In the genomic region with DNA sequence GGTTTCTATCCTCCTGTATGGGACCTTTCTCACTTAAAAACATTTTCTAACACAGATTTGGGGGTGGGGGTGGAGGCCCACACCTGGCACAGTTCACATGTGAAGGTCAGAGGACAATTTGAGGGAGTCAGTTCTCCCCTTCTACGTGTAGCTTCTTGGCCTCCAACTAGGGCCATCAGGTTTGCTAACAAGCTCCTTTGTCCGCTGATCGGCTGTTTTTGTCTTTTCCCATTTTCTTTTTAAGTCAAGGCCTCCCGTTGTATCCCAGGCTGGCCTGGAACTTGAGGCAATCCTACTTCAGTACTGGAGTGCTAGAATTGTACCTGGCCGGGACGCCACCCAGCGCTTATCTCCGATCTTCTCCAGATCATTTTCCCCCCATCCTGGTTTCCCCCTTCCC, we compare ENCODE assay signal across 16 mouse cellular contexts. TPM values are rescaled to one million over a fixed set of nuclear protein-coding genes. Genes with fewer than 3 reads are reported as not detected.
DNase-seq lines count a peak whose midpoint lies in the region; ATAC-seq and TF ChIP-seq lines count a peak whose summit lies in the region.
"Had no signal": no experiment of that assay in that cellular context is flagged by ENCODE, and none has a peak within 500 bp of the region (broad histone marks: within the 10 kb centered on the region; RNA-seq: fewer than 3 reads in every experiment).

No protein-coding gene starts in this region.

- WGBS in hindbrain, embryonic 12.5 days = 94% methylated on average over 8 of the region's 8 CpGs
- 93% methylated on average over 8 of the region's 8 CpGs for WGBS in hindbrain, postnatal 0 days
- 96% methylated on average over 8 of the region's 8 CpGs for WGBS in midbrain, embryonic 12.5 days
- WGBS in midbrain, embryonic 14.5 days = 95% methylated on average over 8 of the region's 8 CpGs
- 90% methylated on average over 8 of the region's 8 CpGs for WGBS in forebrain, embryonic 14.5 days

- H3K27me3 ChIP-seq in hindbrain, embryonic 12.5 days = no peaks in the 10 kb centered on the region
- H3K27me3 ChIP-seq in hindbrain, postnatal 0 days (ENCODE audit: insufficient read depth, low read length) = no peaks in the 10 kb centered on the region
- no peaks in the 10 kb centered on the region for H3K27me3 ChIP-seq in midbrain, embryonic 12.5 days
- H3K27me3 ChIP-seq in midbrain, embryonic 14.5 days (ENCODE audit: control insufficient read depth, insufficient read depth, low read length) = no peaks in the 10 kb centered on the region
- no peaks in the 10 kb centered on the region for H3K27me3 ChIP-seq in forebrain, embryonic 14.5 days (replicated peaks; ENCODE audit: control insufficient read depth, insufficient read depth, low read length)
- H3K27me3 ChIP-seq: stomach, embryonic 15.5 days had no signal

- no peak for TF ChIP-seq CTCF in hindbrain, postnatal 0 days (IDR thresholded peaks at IDR 0.05; ENCODE audit: low read depth)

- H3K27ac ChIP-seq in hindbrain, embryonic 12.5 days = no peak overlapping the region
- H3K27ac ChIP-seq in hindbrain, postnatal 0 days = no peak overlapping the region
- no peak overlapping the region for H3K27ac ChIP-seq in midbrain, embryonic 12.5 days (replicated peaks)
- H3K27ac ChIP-seq in midbrain, embryonic 14.5 days (replicated peaks; ENCODE audit: low read depth, low read length) = no peak overlapping the region
- H3K27ac ChIP-seq in forebrain, embryonic 14.5 days (ENCODE audit: low read depth, low read length) = no peak overlapping the region
- H3K27ac ChIP-seq: stomach, embryonic 15.5 days had no signal

- peak overlapping the region; percentile 72; the same call in 1 of the 2 replicates for H3K4me2 ChIP-seq in hindbrain, embryonic 12.5 days (replicated peaks)
- H3K4me2 ChIP-seq in hindbrain, postnatal 0 days (ENCODE audit: low read depth, low read length) = no peak overlapping the region
- peak overlapping the region; percentile 80 for H3K4me2 ChIP-seq in midbrain, embryonic 12.5 days (replicated peaks)
- H3K4me2 ChIP-seq in midbrain, embryonic 14.5 days (ENCODE audit: low read length) = no peak overlapping the region
- peak overlapping the region; percentile 67; the same call in 1 of the 2 replicates for H3K4me2 ChIP-seq in forebrain, embryonic 14.5 days (ENCODE audit: low read length)

- no peaks in the 10 kb centered on the region for H3K9me3 ChIP-seq in hindbrain, embryonic 12.5 days (replicated peaks)
- H3K9me3 ChIP-seq in hindbrain, postnatal 0 days (ENCODE audit: low read length) = no peaks in the 10 kb centered on the region
- H3K9me3 ChIP-seq in midbrain, embryonic 12.5 days = no peaks in the 10 kb centered on the region
- H3K9me3 ChIP-seq in midbrain, embryonic 14.5 days (ENCODE audit: control insufficient read depth, low read length) = no peaks in the 10 kb centered on the region
- no peaks in the 10 kb centered on the region for H3K9me3 ChIP-seq in forebrain, embryonic 14.5 days (replicated peaks; ENCODE audit: control insufficient read depth, low read length)
- H3K9me3 ChIP-seq: stomach, embryonic 15.5 days had no signal

- no peak overlapping the region for H3K9ac ChIP-seq in hindbrain, embryonic 12.5 days
- H3K9ac ChIP-seq in hindbrain, postnatal 0 days (replicated peaks; ENCODE audit: low read length) = no peak overlapping the region
- 0 out of 2 replicates have a peak overlapping the region, but pooled peaks have one; percentile 28 for H3K9ac ChIP-seq in midbrain, embryonic 12.5 days (replicated peaks)
- no peak overlapping the region for H3K9ac ChIP-seq in midbrain, embryonic 14.5 days (replicated peaks; ENCODE audit: low read length)
- peak overlapping the region; percentile 17; the same call in 1 of the 2 replicates for H3K9ac ChIP-seq in forebrain, embryonic 14.5 days (ENCODE audit: low read length)

- no peak for ATAC-seq in hindbrain, embryonic 12.5 days (ENCODE audit: low FRiP score)
- ATAC-seq in hindbrain, postnatal 0 days = no peak
- ATAC-seq in midbrain, embryonic 12.5 days (ENCODE audit: low FRiP score, low read depth) = no peak
- ATAC-seq in midbrain, embryonic 14.5 days (ENCODE audit: low FRiP score, low TSS enrichment) = no peak
- ATAC-seq in forebrain, embryonic 14.5 days = no peak

- DNase-seq in hindbrain, postnatal 0 days (ENCODE audit: low spot score) = no peak
- DNase-seq in midbrain, embryonic 14.5 days = no peak
- no peak for DNase-seq in forebrain, embryonic 14.5 days (ENCODE audit: low spot score)
- no peak for DNase-seq in spleen, adult 12 weeks (ENCODE audit: low spot score)
- DNase-seq in gastrocnemius, adult 18-20 months (ENCODE audit: low spot score) = no peak
- DNase-seq: adrenal gland, postnatal 25 days; embryo, embryonic 11 days; heart, adult 18-20 months; kidney, postnatal 14 days; layer of hippocampus, postnatal 36 days; lung, adult 2 months; right cerebral cortex, postnatal 25 days; thymus, postnatal 25 days had no signal

- H3K36me3 ChIP-seq in hindbrain, embryonic 12.5 days = peaks cover 20% of the 10 kb centered on the region
- no peaks in the 10 kb centered on the region for H3K36me3 ChIP-seq in hindbrain, postnatal 0 days (ENCODE audit: insufficient read depth, low read length)
- peaks cover 38% of the 10 kb centered on the region for H3K36me3 ChIP-seq in midbrain, embryonic 12.5 days
- H3K36me3 ChIP-seq in midbrain, embryonic 14.5 days (ENCODE audit: control insufficient read depth, insufficient read depth, low read length) = 0 out of 2 replicates have a peak, but pooled peaks cover 4% of the 10 kb centered on the region
- H3K36me3 ChIP-seq in forebrain, embryonic 14.5 days (ENCODE audit: control insufficient read depth, insufficient read depth, low read length) = peaks cover 25% of the 10 kb centered on the region

- H3K4me3 ChIP-seq in hindbrain, embryonic 12.5 days = no peak overlapping the region
- no peak overlapping the region for H3K4me3 ChIP-seq in hindbrain, postnatal 0 days (ENCODE audit: low read length)
- peak overlapping the region; percentile 66; the same call in 1 of the 2 replicates for H3K4me3 ChIP-seq in midbrain, embryonic 12.5 days
- H3K4me3 ChIP-seq in midbrain, embryonic 14.5 days (replicated peaks; ENCODE audit: low read depth, low read length) = no peak overlapping the region
- H3K4me3 ChIP-seq in forebrain, embryonic 14.5 days (ENCODE audit: low read depth, low read length) = no peak overlapping the region

- peaks cover 31% of the 10 kb centered on the region for H3K4me1 ChIP-seq in hindbrain, embryonic 12.5 days
- H3K4me1 ChIP-seq in hindbrain, postnatal 0 days (ENCODE audit: insufficient read depth, low read length) = peaks cover 9% of the 10 kb centered on the region; the same call in 1 of the 2 replicates
- H3K4me1 ChIP-seq in midbrain, embryonic 12.5 days = peaks cover 35% of the 10 kb centered on the region
- H3K4me1 ChIP-seq in midbrain, embryonic 14.5 days (ENCODE audit: control insufficient read depth, insufficient read depth, low read length) = peaks cover 15% of the 10 kb centered on the region
- H3K4me1 ChIP-seq in forebrain, embryonic 14.5 days (ENCODE audit: control insufficient read depth, insufficient read depth, low read length) = peaks cover 11% of the 10 kb centered on the region

RNA-seq across cellular contexts. Expression of gene Cdca3, which starts 2.3 kb away (rescaled TPM):
- polyA plus RNA-seq in hindbrain, embryonic 12.5 days (2016; fragmentation: Nextera tagmentation; extraction: Ambion mirVana) = 111 and 120 TPM in 2 replicates
- total RNA-seq in hindbrain, postnatal 0 days (2014; rRNA removed) = 34.7 and 39.9 TPM in 2 replicates
- polyA plus RNA-seq in hindbrain, postnatal 0 days (2015; fragmentation: Nextera tagmentation; extraction: Ambion mirVana) = 40.9 and 47.3 TPM in 2 replicates
- polyA plus RNA-seq in midbrain, embryonic 12.5 days (2016; fragmentation: Nextera tagmentation; extraction: Ambion mirVana) = 168 and 169 TPM in 2 replicates
- polyA plus RNA-seq in midbrain, embryonic 14.5 days (2014; fragmentation: Nextera tagmentation; extraction: Ambion mirVana) = 25.0 and 43.7 TPM in 2 replicates
- polyA plus RNA-seq in forebrain, embryonic 14.5 days (2014; fragmentation: Nextera tagmentation; extraction: Ambion mirVana) = 107 and 139 TPM in 2 replicates
- under 1 TPM; 0.25 to 0.55 TPM for total RNA-seq in gastrocnemius, adult 18-20 months (2021)

RNA-seq across cellular contexts. Expression of gene Usp5, which starts 2.4 kb away (rescaled TPM):
- polyA plus RNA-seq in hindbrain, embryonic 12.5 days (2016; fragmentation: Nextera tagmentation; extraction: Ambion mirVana) = 200 and 202 TPM in 2 replicates
- total RNA-seq in hindbrain, postnatal 0 days (2014; rRNA removed) = 222 and 233 TPM in 2 replicates
- polyA plus RNA-seq in hindbrain, postnatal 0 days (2015; fragmentation: Nextera tagmentation; extraction: Ambion mirVana) = 182 and 189 TPM in 2 replicates
- polyA plus RNA-seq in midbrain, embryonic 12.5 days (2016; fragmentation: Nextera tagmentation; extraction: Ambion mirVana) = 213 and 214 TPM in 2 replicates
- 184 and 191 TPM in 2 replicates for polyA plus RNA-seq in midbrain, embryonic 14.5 days (2014; fragmentation: Nextera tagmentation; extraction: Ambion mirVana)
- polyA plus RNA-seq in forebrain, embryonic 14.5 days (2014; fragmentation: Nextera tagmentation; extraction: Ambion mirVana) = 154 and 174 TPM in 2 replicates
- 10 to 100 TPM; 39.9 to 50.1 TPM for total RNA-seq in gastrocnemius, adult 18-20 months (2021)

RNA-seq across cellular contexts. Expression of gene Gnb3, which starts 8.4 kb away (rescaled TPM):
- polyA plus RNA-seq in hindbrain, embryonic 12.5 days (2016; fragmentation: Nextera tagmentation; extraction: Ambion mirVana) = 0.52 and 0.92 TPM in 2 replicates
- 0.68 and 0.72 TPM in 2 replicates for total RNA-seq in hindbrain, postnatal 0 days (2014; rRNA removed)
- polyA plus RNA-seq in hindbrain, postnatal 0 days (2015; fragmentation: Nextera tagmentation; extraction: Ambion mirVana) = 1.6 and 2.2 TPM in 2 replicates
- 5.5 TPM in 2 replicates for polyA plus RNA-seq in midbrain, embryonic 12.5 days (2016; fragmentation: Nextera tagmentation; extraction: Ambion mirVana)
- polyA plus RNA-seq in midbrain, embryonic 14.5 days (2014; fragmentation: Nextera tagmentation; extraction: Ambion mirVana) = 1.7 and 4.5 TPM in 2 replicates
- polyA plus RNA-seq in forebrain, embryonic 14.5 days (2014; fragmentation: Nextera tagmentation; extraction: Ambion mirVana) = 0.54 and 0.89 TPM in 2 replicates
- under 1 TPM; 0.57 to 0.71 TPM for total RNA-seq in gastrocnemius, adult 18-20 months (2021)

RNA-seq across cellular contexts. Expression of gene Tpi1, which starts 17.6 kb away (rescaled TPM):
- polyA plus RNA-seq in hindbrain, embryonic 12.5 days (2016; fragmentation: Nextera tagmentation; extraction: Ambion mirVana) = 481 and 483 TPM in 2 replicates
- total RNA-seq in hindbrain, postnatal 0 days (2014; rRNA removed) = 506 and 525 TPM in 2 replicates
- polyA plus RNA-seq in hindbrain, postnatal 0 days (2015; fragmentation: Nextera tagmentation; extraction: Ambion mirVana) = 515 and 534 TPM in 2 replicates
- 423 and 428 TPM in 2 replicates for polyA plus RNA-seq in midbrain, embryonic 12.5 days (2016; fragmentation: Nextera tagmentation; extraction: Ambion mirVana)
- polyA plus RNA-seq in midbrain, embryonic 14.5 days (2014; fragmentation: Nextera tagmentation; extraction: Ambion mirVana) = 343 and 349 TPM in 2 replicates
- 417 and 461 TPM in 2 replicates for polyA plus RNA-seq in forebrain, embryonic 14.5 days (2014; fragmentation: Nextera tagmentation; extraction: Ambion mirVana)
- 1,000 to 10,000 TPM; 2,056 to 2,236 TPM for total RNA-seq in gastrocnemius, adult 18-20 months (2021)

RNA-seq across cellular contexts. Expression of gene Spsb2, which starts 23.2 kb away (rescaled TPM):
- 8.7 and 9.2 TPM in 2 replicates for polyA plus RNA-seq in hindbrain, embryonic 12.5 days (2016; fragmentation: Nextera tagmentation; extraction: Ambion mirVana)
- 7.3 and 8.7 TPM in 2 replicates for total RNA-seq in hindbrain, postnatal 0 days (2014; rRNA removed)
- polyA plus RNA-seq in hindbrain, postnatal 0 days (2015; fragmentation: Nextera tagmentation; extraction: Ambion mirVana) = 9.6 and 9.8 TPM in 2 replicates
- 8.1 and 8.6 TPM in 2 replicates for polyA plus RNA-seq in midbrain, embryonic 12.5 days (2016; fragmentation: Nextera tagmentation; extraction: Ambion mirVana)
- polyA plus RNA-seq in midbrain, embryonic 14.5 days (2014; fragmentation: Nextera tagmentation; extraction: Ambion mirVana) = 5.9 and 6.3 TPM in 2 replicates
- 4.7 and 5.3 TPM in 2 replicates for polyA plus RNA-seq in forebrain, embryonic 14.5 days (2014; fragmentation: Nextera tagmentation; extraction: Ambion mirVana)
- total RNA-seq in gastrocnemius, adult 18-20 months (2021) = 1 to 10 TPM; 2.2 to 5.3 TPM

Comparison
In these comparisons a context has a peak if more than half of its experiments do, and no peak if none do; other contexts are left out.
1. H3K4me2 ChIP-seq: peak in hindbrain, embryonic 12.5 days (single experiment), midbrain, embryonic 12.5 days (single experiment) and forebrain, embryonic 14.5 days (single experiment); none in hindbrain, postnatal 0 days (single experiment) and midbrain, embryonic 14.5 days (single experiment).
2. H3K9ac ChIP-seq: peak in midbrain, embryonic 12.5 days (single experiment) and forebrain, embryonic 14.5 days (single experiment); none in hindbrain, embryonic 12.5 days (single experiment), hindbrain, postnatal 0 days (single experiment) and midbrain, embryonic 14.5 days (single experiment).